Mouse (Mus musculus) R1 (cell line): ENCODE measurements at regions not wholly inside any gene's neighbourhood (a gene's known extent, or its start where the extent isn't known, plus 50 kb on each side); places are given as distances from the start of the nearest gene placed in this dataset.
A peak's percentile ranks its signal among the peaks of the same experiment; 100 is the strongest.

Experiments used
- DNase-seq: peaks from one replicate; pipeline ENCODE4 v3.0.0-alpha.2; 2018; ENCODE audit warnings: low read depth, low spot score

GRCm38 (mm10) chr16:95647854-95648253 lies 54.0 kb upstream of the Ets2 start:
- peak; percentile 67 for DNase-seq

GRCm38 (mm10) chr16:95642784-95643590 lies 56.6 kb upstream of the Erg start:
- DNase-seq, result no peak

DNA sequence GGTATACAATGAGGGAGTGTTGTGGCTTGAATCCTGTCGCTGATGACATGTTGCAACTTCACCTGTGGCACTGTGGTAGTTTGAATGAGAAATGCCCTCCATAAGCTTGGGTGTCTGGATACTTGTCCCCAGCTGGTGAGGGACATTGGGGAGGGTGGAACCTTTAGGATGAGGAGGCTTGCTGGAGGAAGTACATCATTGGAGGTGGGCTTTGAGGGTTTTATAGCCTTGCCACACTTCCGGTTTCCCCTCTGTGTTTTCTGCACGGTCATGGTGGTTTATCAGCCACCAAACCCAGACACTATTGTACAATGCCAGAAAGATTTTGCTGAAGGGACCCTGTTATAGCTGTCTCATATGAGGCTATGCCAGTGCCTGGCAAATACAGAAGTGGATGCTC lies 54.3 kb upstream of the Erg start:
- DNase-seq, result no peak

DNA sequence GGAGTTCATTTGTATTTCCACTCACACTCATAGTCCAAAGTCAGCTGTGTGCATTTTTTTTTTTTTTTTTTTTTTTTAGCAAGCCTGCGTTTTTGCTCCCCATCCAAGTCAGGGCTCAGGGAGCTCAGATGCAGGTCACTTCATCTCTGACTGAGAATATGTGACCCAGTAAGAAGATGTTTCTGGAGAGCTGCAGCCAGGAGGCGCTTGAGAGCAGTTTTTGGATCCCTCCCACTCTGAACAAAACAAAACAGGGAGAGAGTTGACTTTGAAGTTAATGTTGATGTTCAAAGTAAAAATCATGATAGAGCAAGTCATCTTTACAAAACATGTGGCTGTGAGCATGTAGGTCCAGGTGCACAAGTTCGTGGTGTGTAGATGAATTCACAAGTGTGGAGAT lies 53.3 kb upstream of the Erg start:
- peak; percentile 49 for DNase-seq

DNA sequence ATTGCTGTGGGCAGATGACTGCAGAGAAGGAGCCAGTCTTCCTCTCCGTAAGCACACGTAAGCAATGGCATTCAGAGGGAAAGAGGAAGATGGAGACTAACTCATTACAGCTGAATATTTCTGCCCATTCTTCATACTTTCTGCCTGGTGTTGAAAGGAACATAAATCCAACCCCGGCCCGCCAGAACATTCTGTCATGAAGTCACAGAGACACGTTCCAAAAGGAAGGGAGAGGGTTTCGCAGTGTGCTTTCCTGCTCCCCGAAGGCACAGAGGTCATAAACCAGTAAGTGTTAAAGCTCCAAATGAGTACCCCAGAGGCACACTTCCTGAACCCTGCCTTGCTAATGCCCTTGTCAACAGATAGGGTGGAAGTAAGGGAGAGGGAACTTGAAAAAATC lies 51.5 kb upstream of the Erg start:
- DNase-seq, result no peak

GRCm38 (mm10) chr16:95636615-95637014 lies 50.2 kb upstream of the Erg start:
- DNase-seq, result no peak
